Mouse (Mus musculus): Measurements from ENCODE around the gene Ccdc171. TPM values are rescaled to one million over a fixed set of nuclear protein-coding genes. Genes with fewer than 3 reads are reported as not detected.
A peak's percentile ranks its signal among the peaks of the same experiment; 100 is the strongest.

Ccdc171 gene
- polyA plus RNA-seq, 1 experiment = 4.9 TPM

DNA sequence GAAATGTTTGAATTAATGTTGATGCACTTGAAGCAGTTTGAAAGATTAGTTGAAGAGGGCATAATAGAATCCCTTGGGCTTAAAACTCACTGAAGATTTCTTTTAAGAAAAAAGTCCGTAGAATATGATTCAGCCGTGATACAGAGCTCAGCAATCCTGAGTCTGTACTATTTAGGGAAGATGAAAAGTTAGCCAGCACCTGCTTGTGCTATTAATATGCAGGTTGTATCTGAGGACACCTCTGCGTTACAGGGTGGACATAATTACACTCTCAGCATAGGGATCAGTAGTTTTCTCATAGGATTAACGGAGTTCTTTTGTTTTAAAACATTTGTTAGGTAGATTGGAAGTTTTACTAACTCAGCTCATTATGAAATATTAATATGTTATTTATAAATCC is 291.6 kb downstream of the Ccdc171 start:
- no peak for DNase-seq (ENCODE audit: low read depth)
- no peak for TF ChIP-seq CTCF (IDR thresholded peaks at IDR 0.05; ENCODE audit: borderline replicate concordance, extremely low read depth, insufficient read depth, insufficient read length)
- no peak for TF ChIP-seq POLR2A (IDR thresholded peaks at IDR 0.05; ENCODE audit: borderline replicate concordance, extremely low read depth, insufficient read depth, insufficient read length, poor library complexity, severe bottlenecking)

DNA sequence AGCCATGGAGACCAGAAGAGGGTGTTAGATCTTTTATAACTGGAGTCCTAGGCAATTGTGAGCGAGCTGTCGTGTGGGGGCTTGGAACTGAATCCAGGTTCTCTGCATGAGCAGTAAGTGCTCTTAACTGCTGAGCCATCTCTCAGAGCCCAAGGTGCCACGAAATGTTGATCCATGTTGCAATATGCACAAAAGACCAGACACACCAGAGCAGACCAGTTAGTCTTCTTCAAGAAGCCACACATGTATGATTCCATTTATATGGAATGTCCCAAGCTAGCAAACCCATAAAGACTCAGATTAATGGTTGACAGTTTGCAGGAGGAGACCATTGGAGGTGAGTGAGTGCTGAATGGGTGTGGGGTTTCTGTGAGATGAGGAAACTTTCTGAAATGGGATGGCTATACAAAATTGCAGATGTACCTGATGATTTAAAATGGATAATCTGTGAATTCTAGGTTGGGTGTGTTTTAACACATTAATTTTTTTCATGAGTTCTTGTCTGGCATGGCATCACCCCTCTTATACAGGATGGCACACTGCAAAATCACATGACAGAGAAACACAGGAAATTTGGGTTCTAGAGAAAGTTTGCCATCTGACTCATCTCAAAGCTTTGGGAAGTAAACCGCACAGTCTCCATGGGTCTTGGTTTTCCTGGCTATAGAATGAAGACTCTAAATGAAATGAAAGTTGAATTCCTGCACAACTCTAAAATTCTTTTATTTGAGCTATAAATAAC is 304.5 kb downstream of the Ccdc171 start:
- DNase-seq (ENCODE audit: low read depth) = no peak
- TF ChIP-seq CTCF (IDR thresholded peaks at IDR 0.05; ENCODE audit: borderline replicate concordance, extremely low read depth, insufficient read depth, insufficient read length) = no peak
- no peak for TF ChIP-seq POLR2A (IDR thresholded peaks at IDR 0.05; ENCODE audit: borderline replicate concordance, extremely low read depth, insufficient read depth, insufficient read length, poor library complexity, severe bottlenecking)

DNA sequence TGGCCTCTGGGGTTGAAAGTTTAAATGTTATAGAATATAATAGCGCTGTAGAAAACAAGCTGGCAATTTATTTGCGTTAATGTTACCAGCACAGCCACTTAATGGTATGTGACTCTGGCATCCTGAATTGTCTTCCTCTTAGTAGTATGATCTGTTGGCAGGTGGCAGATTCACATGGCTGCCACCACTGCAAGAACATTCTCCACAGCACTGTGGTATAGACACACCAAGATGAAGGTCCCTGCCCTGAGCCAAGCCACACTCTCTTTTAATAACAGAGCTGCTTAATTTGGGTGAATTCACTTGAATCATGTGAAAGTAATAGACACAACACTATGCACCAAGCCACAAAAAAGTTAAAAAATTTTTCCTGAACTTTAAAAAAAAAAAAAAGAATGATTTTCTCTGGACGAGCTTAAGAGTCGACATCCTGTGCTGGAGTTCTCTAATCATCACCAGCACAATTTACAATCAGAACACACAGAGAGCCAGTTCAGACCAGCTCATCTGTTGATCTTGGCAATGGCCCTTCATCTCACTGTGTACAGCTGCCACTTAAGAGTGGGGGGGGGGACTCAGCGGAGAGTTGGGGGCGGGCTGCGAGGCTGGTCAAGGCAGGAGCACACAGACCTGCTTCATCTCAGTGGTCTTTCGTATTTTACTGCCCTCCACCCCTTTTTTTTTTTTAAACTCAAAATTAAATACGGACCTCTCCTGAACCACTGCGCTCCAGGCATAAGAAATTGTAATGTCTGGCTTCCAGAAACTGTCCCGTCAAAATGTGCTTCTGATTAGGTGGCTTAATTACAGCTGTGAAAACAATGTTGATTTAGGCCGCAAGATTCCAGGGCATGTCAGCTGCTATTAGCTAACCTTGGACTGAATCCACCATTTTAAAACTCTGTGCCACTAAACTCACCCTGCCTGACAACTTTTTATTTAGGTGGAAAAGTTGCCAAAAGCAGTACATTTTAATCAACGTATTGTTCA is 305.8 kb downstream of the Ccdc171 start:
- peak; percentile 80 for DNase-seq (ENCODE audit: low read depth)
- TF ChIP-seq POLR2A (IDR thresholded peaks at IDR 0.05; ENCODE audit: borderline replicate concordance, extremely low read depth, insufficient read depth, insufficient read length, poor library complexity, severe bottlenecking) = no peak

DNA sequence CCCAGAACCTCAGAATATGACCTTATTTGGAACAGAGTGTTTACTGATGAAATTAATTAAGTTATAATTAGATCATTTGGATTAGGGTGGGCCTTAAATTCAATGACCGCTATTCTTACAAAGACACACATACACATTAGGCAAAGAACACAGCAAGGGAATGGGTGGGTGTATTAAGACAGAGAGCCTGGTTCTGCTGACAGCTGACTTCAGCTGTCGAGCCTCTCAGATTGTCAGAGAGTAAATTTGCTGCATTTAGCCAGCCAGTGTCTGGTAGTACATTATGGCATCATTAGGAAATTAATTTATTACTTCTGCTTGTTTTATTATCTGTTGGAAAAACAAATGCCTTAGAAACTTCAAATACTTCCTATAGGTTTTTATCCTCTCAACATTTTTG is 313.7 kb downstream of the Ccdc171 start:
- DNase-seq (ENCODE audit: low read depth) = no peak
- TF ChIP-seq POLR2A (IDR thresholded peaks at IDR 0.05; ENCODE audit: borderline replicate concordance, extremely low read depth, insufficient read depth, insufficient read length, poor library complexity, severe bottlenecking) (no peak), CTCF (IDR thresholded peaks at IDR 0.05; ENCODE audit: borderline replicate concordance, extremely low read depth, insufficient read depth, insufficient read length) (no peak)

DNA sequence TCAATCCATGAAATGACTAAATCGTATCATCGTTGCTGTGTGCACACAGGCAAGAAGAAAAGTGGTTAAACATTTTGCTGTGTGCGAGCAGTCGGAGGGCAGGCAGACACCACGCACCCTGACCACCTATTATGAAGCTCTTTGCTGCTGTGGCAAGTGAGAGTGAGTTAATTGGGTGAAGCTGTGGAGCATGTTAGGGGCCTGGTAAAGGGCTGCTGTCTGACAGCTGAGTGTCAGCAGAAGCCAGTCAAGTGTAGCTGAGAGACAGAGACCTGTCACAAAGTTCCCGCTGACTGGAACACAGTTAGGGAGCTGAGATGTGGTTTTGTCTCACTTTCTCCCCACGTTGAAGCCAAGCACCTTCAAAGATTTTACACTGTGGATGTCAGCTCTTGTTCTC is 321.0 kb downstream of the Ccdc171 start:
- peak; percentile 33 for DNase-seq (ENCODE audit: low read depth)
- TF ChIP-seq CTCF (IDR thresholded peaks at IDR 0.05; ENCODE audit: borderline replicate concordance, extremely low read depth, insufficient read depth, insufficient read length) (no peak), POLR2A (IDR thresholded peaks at IDR 0.05; ENCODE audit: borderline replicate concordance, extremely low read depth, insufficient read depth, insufficient read length, poor library complexity, severe bottlenecking) (no peak)

DNA sequence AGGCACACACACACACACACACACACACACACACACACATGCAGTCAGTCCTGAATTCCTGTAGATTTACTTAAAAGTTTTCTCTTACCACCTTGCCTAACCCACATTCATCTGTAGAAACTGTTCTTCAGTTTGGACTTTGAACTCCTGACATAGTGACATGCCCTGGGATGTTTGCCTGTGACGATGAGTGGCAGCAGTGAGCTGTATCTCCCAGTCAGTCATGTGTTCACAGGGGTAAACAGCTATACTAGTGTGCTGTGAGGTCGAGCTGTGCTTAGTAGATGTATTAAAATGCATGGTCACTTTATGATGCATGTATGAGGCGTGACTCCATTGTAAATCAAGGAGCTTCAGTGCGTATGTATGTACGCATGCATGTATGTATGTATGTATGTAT is 328.5 kb downstream of the Ccdc171 start:
- no peak for TF ChIP-seq CTCF (IDR thresholded peaks at IDR 0.05; ENCODE audit: borderline replicate concordance, extremely low read depth, insufficient read depth, insufficient read length)
- no peak for TF ChIP-seq POLR2A (IDR thresholded peaks at IDR 0.05; ENCODE audit: borderline replicate concordance, extremely low read depth, insufficient read depth, insufficient read length, poor library complexity, severe bottlenecking)
- no peak for DNase-seq (ENCODE audit: low read depth)

DNA sequence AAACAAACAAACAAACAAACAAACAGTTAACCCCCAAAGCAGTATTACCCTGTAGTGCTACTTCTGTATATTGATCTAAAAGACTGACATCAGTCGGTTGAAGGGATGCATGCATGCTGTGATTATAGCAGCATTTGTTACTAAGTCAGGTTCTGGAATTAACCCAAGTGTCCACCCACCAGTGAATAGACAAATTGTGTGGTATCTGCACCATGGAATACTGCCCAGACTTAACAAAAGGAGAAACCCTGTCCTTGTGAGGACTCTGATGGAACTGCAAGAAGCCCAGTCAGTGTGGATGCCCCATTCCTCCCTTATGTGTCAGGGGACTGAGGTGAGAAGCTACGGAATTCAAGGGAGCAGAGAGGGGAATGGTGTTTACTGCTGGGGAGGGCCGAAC is 336.4 kb downstream of the Ccdc171 start:
- no peak for TF ChIP-seq POLR2A (IDR thresholded peaks at IDR 0.05; ENCODE audit: borderline replicate concordance, extremely low read depth, insufficient read depth, insufficient read length, poor library complexity, severe bottlenecking)
- TF ChIP-seq CTCF (IDR thresholded peaks at IDR 0.05; ENCODE audit: borderline replicate concordance, extremely low read depth, insufficient read depth, insufficient read length) = no peak
- DNase-seq (ENCODE audit: low read depth) = peak; percentile 68

DNA sequence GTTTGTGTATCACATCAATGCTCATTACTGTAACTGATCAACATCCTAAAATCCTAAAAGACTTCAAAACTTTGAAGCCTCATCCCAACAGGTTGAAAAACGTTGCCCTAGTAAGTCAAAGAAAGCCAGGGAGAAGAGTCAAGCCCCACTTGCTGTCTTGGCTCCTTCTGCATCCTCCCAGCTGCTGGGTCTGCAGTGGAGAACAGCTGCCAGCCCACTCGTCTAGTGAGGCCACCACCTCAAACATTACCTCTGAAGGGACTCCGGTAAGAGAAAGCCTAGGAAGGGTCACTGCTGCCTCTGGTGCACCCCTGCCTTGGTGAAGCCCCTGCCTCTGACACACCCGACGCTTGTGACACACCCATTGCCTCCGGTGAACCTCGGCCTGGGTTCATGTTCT is 336.9 kb downstream of the Ccdc171 start:
- TF ChIP-seq CTCF (IDR thresholded peaks at IDR 0.05; ENCODE audit: borderline replicate concordance, extremely low read depth, insufficient read depth, insufficient read length) (no peak), POLR2A (IDR thresholded peaks at IDR 0.05; ENCODE audit: borderline replicate concordance, extremely low read depth, insufficient read depth, insufficient read length, poor library complexity, severe bottlenecking) (no peak)
- no peak for DNase-seq (ENCODE audit: low read depth)

DNA sequence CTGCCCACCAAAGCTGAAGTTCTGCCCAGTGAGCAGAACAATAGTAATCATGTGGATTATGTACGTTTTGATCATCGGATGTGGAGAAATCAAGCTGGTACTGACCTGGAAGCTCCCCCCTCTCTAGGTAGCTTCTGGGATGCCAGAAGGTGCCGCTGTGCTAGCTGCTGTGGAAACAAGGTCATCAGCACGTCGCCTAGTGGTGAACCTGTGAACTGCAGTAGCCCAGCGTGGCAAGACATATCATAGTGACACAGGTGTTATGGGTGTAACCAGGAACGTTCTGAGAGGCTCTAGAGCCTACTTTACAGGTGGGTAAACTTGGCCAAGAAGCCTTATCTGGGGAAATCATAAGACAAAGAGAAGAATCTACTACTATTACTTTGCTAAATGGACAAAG is 351.3 kb downstream of the Ccdc171 start:
- no peak for DNase-seq (ENCODE audit: low read depth)
- no peak for TF ChIP-seq POLR2A (IDR thresholded peaks at IDR 0.05; ENCODE audit: borderline replicate concordance, extremely low read depth, insufficient read depth, insufficient read length, poor library complexity, severe bottlenecking)
- TF ChIP-seq CTCF (IDR thresholded peaks at IDR 0.05; ENCODE audit: borderline replicate concordance, extremely low read depth, insufficient read depth, insufficient read length) = peak; percentile 33; the same call in 1 of the 2 replicates

DNA sequence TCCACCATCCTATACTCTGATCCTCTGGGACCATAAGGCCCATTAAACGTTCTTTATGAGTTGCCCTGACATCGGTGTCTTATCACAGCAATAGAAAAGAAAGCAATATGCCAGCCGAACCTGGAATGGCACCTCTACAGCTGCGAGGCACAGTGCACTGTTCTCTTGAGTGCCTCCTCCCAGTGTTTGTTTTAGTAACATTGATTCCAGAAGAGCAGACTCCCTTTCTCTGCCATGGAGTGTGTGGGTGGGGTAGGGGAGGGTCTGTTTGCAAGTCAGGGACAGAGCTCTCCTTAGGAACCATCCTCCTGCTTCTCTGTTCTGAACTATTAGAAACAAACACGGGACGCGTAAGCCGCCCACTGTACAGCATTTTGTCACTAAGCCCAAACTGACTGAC is 352.9 kb downstream of the Ccdc171 start:
- DNase-seq (ENCODE audit: low read depth) = no peak
- TF ChIP-seq CTCF (IDR thresholded peaks at IDR 0.05; ENCODE audit: borderline replicate concordance, extremely low read depth, insufficient read depth, insufficient read length) = no peak
- no peak for TF ChIP-seq POLR2A (IDR thresholded peaks at IDR 0.05; ENCODE audit: borderline replicate concordance, extremely low read depth, insufficient read depth, insufficient read length, poor library complexity, severe bottlenecking)

DNA sequence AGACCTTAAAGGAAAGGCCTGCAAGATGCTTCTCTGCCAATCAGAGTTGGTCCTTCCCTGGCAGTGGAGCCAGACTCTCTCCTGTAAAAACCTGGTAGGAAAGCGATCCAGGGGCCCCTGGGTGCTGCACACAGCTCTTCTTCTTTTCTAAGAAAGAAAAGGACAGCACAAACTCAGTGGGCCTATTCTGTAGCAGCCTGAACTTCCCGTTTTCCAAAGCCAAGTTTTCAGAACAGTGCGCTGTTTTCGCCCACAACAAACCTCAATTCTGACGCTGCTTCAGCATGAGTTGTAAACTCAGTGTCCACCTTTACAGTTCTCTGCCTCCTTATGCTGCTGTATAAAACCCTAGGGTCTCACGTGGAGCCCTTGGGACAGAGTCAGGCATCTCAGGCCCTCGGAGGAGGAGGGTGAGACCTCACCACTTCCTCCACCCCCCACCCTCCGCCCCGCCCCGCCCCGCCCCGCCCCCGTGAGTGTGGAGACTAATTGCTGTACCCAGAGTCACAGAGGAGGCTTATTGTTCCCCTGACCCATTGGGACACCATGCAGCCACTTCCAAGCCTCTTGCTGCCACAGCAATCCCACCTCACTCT is 363.2 kb downstream of the Ccdc171 start:
- DNase-seq (ENCODE audit: low read depth) = no peak

More for the DNA sequence above, 363.2 kb downstream of the Ccdc171 start:
- TF ChIP-seq POLR2A (IDR thresholded peaks at IDR 0.05; ENCODE audit: borderline replicate concordance, extremely low read depth, insufficient read depth, insufficient read length, poor library complexity, severe bottlenecking) = no peak
- TF ChIP-seq CTCF (IDR thresholded peaks at IDR 0.05; ENCODE audit: borderline replicate concordance, extremely low read depth, insufficient read depth, insufficient read length) = no peak

All from brain, embryonic 14.5 days (tissue).